Mouse (Mus musculus): ENCODE results near the gene Efl1. TPM values are rescaled to one million over a fixed set of nuclear protein-coding genes. Genes with fewer than 3 reads are reported as not detected.

The Efl1 gene
- polyA plus RNA-seq, 2 experiments from 2014 or later, result 41.5 to 57.0 TPM

DNA sequence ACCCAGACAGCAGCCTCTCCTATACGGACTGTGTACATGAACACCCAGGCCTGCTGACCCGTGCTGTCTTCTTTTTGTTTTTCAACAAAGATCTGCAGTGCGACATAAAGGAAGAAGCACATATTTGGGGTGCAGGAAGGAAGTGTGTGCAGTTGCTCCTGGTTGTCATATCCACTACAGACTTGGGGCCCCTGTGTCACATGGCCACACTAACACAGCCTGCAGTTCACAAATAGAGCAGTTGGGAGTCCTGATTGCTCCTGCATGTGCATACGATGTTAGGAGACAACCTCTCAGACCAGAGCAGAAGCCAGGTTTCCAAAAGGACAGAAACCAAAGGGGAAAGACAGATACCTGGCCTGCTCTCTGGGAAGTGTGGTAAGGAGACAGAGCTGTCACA, 172.2 kb downstream of the Efl1 start:
- ATAC-seq, result peak; percentile 57

DNA sequence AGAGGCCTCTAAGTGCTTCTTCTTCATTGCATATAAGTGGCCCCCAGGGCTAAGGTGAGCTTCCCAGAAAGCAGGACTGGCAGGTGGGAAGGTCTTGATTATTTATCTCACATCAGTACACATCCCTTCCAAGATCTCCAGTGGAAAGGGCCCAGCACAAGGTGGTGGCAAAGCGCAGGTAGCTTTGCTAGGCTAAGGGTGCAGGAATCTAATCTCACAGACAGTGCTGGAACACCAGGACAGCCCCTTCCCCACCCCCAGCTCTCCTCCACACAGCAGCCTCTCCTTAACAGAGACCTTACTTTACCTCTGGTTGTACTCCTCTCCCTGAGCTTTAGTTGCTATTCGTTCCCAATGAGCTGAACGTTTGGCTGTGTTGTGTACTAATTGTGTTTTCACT, 173.1 kb downstream of the Efl1 start:
- ATAC-seq, result no peak

DNA sequence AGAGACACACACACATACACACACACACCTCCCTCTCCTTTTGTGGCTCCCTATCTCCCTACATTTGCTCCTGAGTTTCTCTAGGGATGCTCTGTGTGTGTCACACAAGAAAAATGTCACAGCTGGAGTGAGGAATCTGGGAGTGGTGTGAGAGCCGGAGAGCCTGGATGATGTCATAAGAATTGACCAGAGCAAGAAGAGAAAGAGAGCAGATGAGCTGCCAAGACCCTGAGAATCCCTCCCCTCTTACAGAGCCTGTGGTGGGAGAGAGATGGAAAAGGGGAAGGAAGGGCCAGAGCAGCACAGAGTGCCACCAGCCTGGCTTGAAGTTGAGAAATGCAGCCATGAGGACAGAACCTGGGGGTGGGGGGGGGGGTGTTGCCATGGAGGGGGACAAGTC, 174.1 kb downstream of the Efl1 start:
- ATAC-seq, result no peak

Other genes starting within 250 kb of the Efl1 start
- not detected for gene Saxo2, start 86 bp upstream of the Efl1 start, polyA plus RNA-seq (2017; shearing (Covaris generic))
- 1 to 10 TPM; 1.8 to 2.9 TPM for gene Mex3b, start 218.7 kb downstream of the Efl1 start, polyA plus RNA-seq (2017; shearing (Covaris generic))